Mouse (Mus musculus): ENCODE data around the gene Olfr665.
"Not testable (repeated sequence)": the region's sequence is repeated elsewhere in the genome, so short reads cannot be mapped to it uniquely, and the experiment has no call there.

Gene Olfr665

DNA sequence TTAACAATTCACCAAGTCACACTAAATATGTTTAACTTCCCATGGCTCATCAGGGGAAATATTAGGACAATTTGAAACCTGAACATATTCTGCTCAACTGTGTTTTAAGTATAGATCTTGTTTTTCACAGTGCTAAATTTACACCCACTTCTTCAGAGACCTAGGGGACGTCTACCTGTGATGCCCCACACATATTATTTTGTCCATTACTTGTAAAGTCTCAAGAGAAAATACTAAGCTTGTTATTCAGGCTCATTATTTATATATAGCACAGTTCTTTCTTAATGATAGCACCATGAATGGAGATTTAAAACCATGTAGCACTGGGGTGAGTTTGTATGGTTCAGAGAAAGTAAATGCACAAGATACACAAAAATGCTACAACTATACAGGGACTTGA is at the start of gene Olfr665:
Olfr665 (plus strand) TSS at position 301 of the 400 bp plus-strand sequence.
- DNase-seq (ENCODE audit: low spot score in 2 of 2): no peak

DNA sequence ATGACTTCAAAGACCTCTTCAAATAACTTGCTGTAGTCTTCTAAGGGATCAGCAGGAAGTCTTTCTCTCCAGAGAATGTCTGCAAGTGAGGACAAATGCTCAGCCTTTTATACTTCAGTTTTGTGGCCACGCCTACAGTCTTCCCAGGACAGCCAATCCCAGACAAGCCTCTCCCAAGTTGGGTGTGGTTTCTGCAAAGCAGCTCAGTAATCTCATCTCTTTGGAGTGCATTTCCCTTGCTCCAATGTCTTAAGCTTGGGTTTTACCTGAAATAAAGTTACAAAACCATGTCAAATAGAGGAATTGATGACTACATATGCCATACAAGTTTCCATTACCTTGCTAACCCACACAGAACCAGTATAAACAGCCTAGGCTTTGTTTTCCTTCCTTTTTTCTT is 35.3 kb upstream of the Olfr665 start, which contains the start of gene Usp17lb:
Usp17lb (minus strand) TSS at position 101 of the 400 bp plus-strand sequence.
- no peak for DNase-seq (ENCODE audit: low spot score in 2 of 2)

DNA sequence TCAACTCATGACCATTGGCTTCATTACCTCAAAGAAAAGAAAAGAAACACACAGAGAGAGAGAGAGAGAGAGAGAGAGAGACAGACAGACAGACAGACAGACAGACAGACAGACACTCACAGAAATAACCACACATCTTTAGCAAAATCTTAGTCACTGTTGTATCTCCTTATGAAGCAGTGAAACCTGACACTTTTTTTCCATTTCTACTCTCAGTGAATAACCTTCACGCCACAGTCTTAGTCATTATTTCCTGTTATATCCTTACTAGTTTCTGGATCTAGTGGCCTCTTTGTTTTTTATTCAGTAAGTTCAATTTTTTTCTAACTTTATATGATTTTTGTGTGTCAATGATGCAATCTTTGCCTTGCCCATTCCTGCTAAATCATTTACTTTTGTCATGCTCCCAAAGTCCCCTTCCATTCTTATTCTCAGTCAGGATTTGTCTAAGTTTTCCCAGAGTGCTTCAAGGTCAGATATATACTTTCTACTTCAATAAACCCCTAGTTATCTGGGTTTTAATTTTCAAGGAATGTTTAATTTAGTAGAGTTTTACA is 34.0 kb upstream of the Olfr665 start:
- DNase-seq (ENCODE audit: low spot score in 2 of 2): no peak

DNA sequence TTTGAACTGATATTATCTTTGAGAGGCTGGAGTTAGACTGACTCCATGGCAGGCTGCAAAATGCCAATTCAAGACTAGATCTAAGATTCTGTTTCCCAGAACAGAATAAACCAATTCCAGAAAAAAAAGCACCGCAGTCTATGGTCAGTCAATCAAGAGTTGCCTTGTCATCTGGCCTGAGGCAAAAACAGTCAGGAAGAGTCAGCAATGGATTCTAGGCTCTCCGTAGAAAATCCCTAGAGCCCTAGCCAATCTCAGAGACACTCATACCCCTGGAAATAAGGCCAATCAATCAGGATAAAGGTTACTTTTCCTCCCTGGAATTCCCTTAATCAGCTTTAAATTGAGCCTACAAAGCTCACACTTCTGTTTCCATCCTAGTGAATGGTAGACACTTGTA is 26.3 kb upstream of the Olfr665 start:
- not testable (repeated sequence) for DNase-seq (ENCODE audit: low spot score in 2 of 2)

DNA sequence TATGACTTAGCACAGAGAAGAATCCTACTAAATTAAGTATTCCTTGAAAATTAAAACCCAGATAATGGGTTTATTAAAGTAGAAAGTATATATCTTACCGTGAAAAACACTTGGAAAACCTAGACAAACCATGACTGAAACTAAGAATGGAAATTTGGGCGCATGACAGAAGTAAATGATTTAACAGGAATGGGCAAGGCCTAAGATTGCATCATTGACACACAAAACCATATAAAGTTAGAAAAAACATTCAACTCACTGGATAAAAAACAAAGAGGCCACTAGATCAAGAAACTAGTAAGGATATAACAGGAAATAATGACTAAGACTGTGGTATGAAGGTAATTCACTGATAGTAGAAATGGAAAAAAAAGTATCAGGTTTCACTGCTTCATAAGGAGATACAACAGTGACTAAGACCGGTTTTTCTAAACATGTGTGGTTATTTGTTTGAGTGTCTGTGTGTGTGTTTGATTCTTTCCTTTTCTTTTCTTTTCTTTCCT is 22.5 kb upstream of the Olfr665 start:
- no peak for DNase-seq (ENCODE audit: low spot score in 2 of 2)

DNA sequence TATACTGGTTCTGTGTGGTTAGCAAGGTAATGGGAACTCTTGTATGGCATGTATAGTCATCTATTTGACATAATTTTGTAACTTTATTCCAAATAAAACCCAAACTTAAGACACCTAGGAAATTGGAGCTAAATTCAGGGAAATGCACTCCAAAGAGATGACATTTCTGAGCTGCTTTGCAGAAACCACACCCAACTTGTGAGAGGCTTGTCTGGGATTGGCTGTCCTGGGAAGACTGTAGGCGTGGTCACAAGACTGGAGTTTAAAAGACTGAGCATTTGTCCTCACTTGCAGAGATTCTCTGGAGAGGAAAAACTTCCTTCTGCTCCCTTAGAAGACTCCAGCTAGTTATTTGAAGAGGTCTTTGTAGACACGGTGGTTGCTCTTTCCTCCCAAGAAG is 21.1 kb upstream of the Olfr665 start, which contains the start of gene Usp17la:
Usp17la (plus strand) TSS at position 301 of the 400 bp plus-strand sequence.
- DNase-seq (ENCODE audit: low spot score in 2 of 2): not testable (repeated sequence)

DNA sequence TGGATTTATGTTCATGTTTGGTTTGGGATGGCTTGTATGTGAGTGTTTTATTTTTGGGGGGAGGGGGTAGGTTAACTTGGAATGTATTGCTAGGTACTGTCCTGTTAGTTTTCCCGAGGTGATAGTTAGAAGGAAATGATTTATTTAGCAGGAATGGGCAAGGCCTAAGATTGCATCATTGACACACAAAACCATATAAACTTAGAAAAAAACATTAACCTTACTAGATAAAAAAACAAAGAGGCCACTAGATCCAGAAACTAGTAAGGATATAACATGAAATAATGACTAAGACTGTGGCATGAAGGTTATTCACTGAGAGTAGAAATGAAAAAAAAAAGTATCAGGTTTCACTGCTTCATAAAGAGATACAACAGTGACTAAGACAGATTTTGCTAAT is 20.1 kb upstream of the Olfr665 start:
- no peak for DNase-seq (ENCODE audit: low spot score in 2 of 2)

DNA sequence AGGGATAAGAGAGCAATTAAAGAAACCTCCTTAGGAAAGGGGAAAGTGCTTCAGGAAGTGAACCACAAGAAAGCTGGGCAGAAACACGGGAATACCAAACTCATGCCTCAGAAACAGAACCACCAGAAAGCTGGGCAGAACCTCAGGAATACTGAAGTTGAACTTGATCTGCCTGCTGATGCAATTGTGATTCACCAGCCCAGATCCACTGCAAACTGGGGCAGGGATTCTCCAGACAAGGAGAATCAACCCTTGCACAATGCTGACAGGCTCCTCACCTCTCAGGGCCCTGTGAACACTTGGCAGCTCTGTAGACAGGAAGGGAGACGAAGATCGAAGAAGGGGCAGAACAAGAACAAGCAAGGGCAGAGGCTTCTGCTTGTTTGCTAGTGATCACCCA is 16.4 kb upstream of the Olfr665 start:
- DNase-seq (ENCODE audit: low spot score in 2 of 2): no peak

DNA sequence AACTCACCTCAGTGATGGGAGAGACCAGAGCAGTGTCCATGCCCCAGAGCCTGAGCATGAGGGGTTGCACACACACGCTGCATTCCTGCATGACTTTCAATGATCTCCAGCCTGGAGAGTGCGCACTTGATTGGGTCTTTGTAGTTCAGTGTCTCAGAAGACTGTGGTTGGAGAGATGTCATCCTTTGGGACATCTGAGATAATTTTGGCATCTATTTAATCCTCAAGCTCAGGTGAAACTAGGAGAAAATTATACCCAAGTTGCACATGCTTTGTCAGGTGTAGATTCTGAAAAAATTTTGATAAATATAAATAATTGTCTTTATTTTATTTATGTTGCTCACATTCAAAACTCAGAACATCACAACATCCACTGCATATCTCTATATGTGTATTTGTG is 18.0 kb downstream of the Olfr665 start, which contains the start of gene Olfr666:
Olfr666 (minus strand) TSS at position 101 of the 400 bp plus-strand sequence.
- no peak for DNase-seq (ENCODE audit: low spot score in 2 of 2)

DNA sequence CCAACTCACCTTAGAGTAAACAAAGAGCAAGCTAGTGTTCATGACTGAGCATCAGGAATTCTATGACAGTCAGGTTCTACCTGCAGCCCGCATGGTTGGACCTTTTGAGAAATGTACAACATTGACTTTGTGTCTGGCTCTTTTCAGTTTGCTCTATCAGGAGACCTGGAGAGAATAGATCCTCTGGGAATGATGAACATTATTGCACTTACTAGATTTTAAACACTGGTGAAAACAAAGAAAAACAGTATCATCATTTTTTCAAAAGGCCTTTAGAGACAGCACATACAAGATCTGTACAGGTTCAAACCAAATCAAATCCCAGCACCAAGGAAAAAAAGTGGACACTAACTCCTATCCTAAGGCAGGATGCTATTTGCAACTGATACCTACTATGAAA is 43.6 kb downstream of the Olfr665 start, which contains the start of gene Olfr667:
Olfr667 (minus strand) TSS at position 101 of the 400 bp plus-strand sequence.
- DNase-seq (ENCODE audit: low spot score in 2 of 2): no peak

DNA sequence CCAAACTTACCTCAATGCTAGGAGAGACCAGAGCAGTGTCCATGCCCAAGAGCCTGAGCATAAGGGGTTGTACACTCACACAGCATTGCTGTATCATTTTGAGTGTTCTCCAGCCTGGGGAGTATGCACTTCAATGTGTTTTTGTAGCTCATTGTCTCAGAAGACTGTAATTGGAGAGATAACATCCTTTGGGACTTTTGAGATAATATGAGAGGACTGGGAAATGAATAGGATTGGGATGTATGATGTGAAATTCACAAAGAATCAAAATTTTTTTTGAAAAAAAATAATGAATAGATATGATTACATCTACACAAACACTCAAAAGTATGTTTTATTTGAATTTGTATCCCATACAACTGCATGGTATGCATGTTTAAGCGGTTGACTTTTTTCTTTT is 50.1 kb downstream of the Olfr665 start, which contains the start of gene Olfr668:
Olfr668 (minus strand) TSS at position 101 of the 400 bp plus-strand sequence.
- DNase-seq (ENCODE audit: low spot score in 2 of 2): no peak
